Mouse (Mus musculus) retina, postnatal 1 day (tissue): ENCODE data around the gene Fam193b.

Experiments used
- DNase-seq: peaks from one replicate; pipeline ENCODE4 v3.0.0-alpha.2; 2012

The Fam193b gene

GRCm38 (mm10) chr13:55525733-55526553 lies 45.0 kb downstream of the Fam193b start:
- DNase-seq, result no peak

GRCm38 (mm10) chr13:55523951-55524600 lies 46.8 kb downstream of the Fam193b start:
- no peak for DNase-seq

GRCm38 (mm10) chr13:55523278-55523677 lies 47.6 kb downstream of the Fam193b start:
- no peak for DNase-seq

GRCm38 (mm10) chr13:55522730-55523129 lies 48.2 kb downstream of the Fam193b start:
- no peak for DNase-seq

- DNase-seq, result no peak
Measured at GRCm38 (mm10) chr13:55519606-55520005, 51.3 kb downstream of the Fam193b start.

- DNase-seq, result peak; percentile 87
Measured at GRCm38 (mm10) chr13:55516955-55517354, 54.0 kb downstream of the Fam193b start.

- no peak for DNase-seq
Measured at GRCm38 (mm10) chr13:55513828-55514227, 57.1 kb downstream of the Fam193b start.

- DNase-seq, result peak; percentile 94
Measured at GRCm38 (mm10) chr13:55513111-55513748, 57.7 kb downstream of the Fam193b start, which contains the start of gene Pdlim7. Gene Pdlim7 (minus strand): TSS chr13:55513676.

- peak; percentile 63 for DNase-seq
Measured at GRCm38 (mm10) chr13:55512379-55513031, 58.4 kb downstream of the Fam193b start.

GRCm38 (mm10) chr13:55511492-55511861 lies 59.4 kb downstream of the Fam193b start:
- DNase-seq, result no peak

GRCm38 (mm10) chr13:55510668-55511491 lies 60.0 kb downstream of the Fam193b start:
- peak; percentile 90 for DNase-seq

GRCm38 (mm10) chr13:55510332-55510667 lies 60.6 kb downstream of the Fam193b start:
- no peak for DNase-seq

- no peak for DNase-seq
Measured at GRCm38 (mm10) chr13:55508531-55508930, 62.4 kb downstream of the Fam193b start.

- peak; percentile 32 for DNase-seq
Measured at GRCm38 (mm10) chr13:55507877-55508276, 63.0 kb downstream of the Fam193b start.

- no peak for DNase-seq
Measured at GRCm38 (mm10) chr13:55506697-55507096, 64.2 kb downstream of the Fam193b start.

- DNase-seq, result no peak
Measured at GRCm38 (mm10) chr13:55505810-55506209, 65.1 kb downstream of the Fam193b start.

GRCm38 (mm10) chr13:55504390-55504789 lies 66.5 kb downstream of the Fam193b start:
- DNase-seq, result no peak

GRCm38 (mm10) chr13:55502405-55502804 lies 68.5 kb downstream of the Fam193b start:
- DNase-seq, result no peak

- DNase-seq, result no peak
Measured at GRCm38 (mm10) chr13:55500575-55500974, 70.3 kb downstream of the Fam193b start.

GRCm38 (mm10) chr13:55498906-55499305 lies 72.0 kb downstream of the Fam193b start:
- DNase-seq, result no peak

GRCm38 (mm10) chr13:55496661-55497060 lies 74.3 kb downstream of the Fam193b start:
- no peak for DNase-seq

GRCm38 (mm10) chr13:55495702-55496101 lies 75.2 kb downstream of the Fam193b start:
- peak; percentile 43 for DNase-seq
